Mouse (Mus musculus) adrenal gland, postnatal 36 days (tissue): ENCODE data around the gene Csad. TPM values are rescaled to one million over a fixed set of nuclear protein-coding genes. Genes with fewer than 3 reads are reported as not detected.

ENCODE experiments used
- DNase-seq, 2 experiments: peaks; one replicate each; pipeline ENCODE4 v3.0.0; 2021; ENCODE audit warnings: mixed read lengths in 1 of 2
- total RNA-seq, 2 experiments: library from RNA; stranded (reverse); gene quantifications; 2 replicates each; pipeline ENCODE4 v1.2.3; 2021

The Csad gene
- total RNA-seq, 2 experiments from 2014 or later: 79.0 to 83.7 TPM

DNA sequence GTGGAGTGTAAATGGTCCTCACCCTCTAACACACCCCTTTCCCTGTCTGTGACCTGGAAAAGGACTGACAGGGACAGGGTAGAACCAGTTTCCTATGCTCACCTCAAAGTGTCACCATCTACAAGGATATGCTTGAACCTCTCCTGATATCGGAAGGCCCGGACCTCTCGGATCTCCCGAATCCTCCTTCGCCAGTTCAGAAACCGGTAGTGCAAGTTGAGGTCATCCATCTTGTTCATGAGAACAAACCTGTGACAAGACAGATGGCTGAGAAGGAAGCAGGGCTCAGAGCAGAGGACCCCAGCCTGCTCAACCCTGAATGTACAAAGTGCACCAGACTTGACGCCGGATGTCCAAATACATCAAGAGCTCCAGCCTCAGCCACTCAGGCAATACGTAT lies 71.2 kb downstream of the Csad start:
- no peak for DNase-seq

Other genes with a start within 250 kb of the Csad start
- 1 to 10 TPM in 1 of 2 experiments, under 1 TPM in 1; 0.46 to 1.9 TPM for gene Krt8, start 200.2 kb downstream of the Csad start, total RNA-seq
- 1 to 10 TPM in 1 of 2 experiments, under 1 TPM in 1; 0.76 to 3.3 TPM for gene Krt18, start 176.5 kb downstream of the Csad start, total RNA-seq
- 100 to 1,000 TPM; 225 to 261 TPM for gene Eif4b, start 131.0 kb downstream of the Csad start, total RNA-seq
- 10 to 100 TPM; 68.4 to 87.6 TPM for gene Tns2, start 104.3 kb downstream of the Csad start, total RNA-seq
- 10 to 100 TPM; 34.4 to 42.4 TPM for gene Spryd3, start 68.5 kb downstream of the Csad start, total RNA-seq
- gene Igfbp6, start 60.4 kb downstream of the Csad start, total RNA-seq: 10 to 100 TPM; 43.4 to 51.3 TPM
- gene Soat2, start 54.2 kb downstream of the Csad start, total RNA-seq: under 1 TPM; 0.40 to 0.49 TPM
- gene Zfp740, start 1.5 kb downstream of the Csad start, total RNA-seq: 10 to 100 TPM; 52.6 to 66.7 TPM
- gene Itgb7, start 27.2 kb upstream of the Csad start, total RNA-seq: 1 to 10 TPM; 1.5 to 2.9 TPM
- gene Rarg, start 52.8 kb upstream of the Csad start, total RNA-seq: 10 to 100 TPM; 21.7 to 30.4 TPM
- not detected for gene Gm9918, start 65.8 kb upstream of the Csad start, total RNA-seq
- 10 to 100 TPM; 39.0 to 40.0 TPM for gene Mfsd5, start 74.7 kb upstream of the Csad start, total RNA-seq
- gene Espl1, start 91.5 kb upstream of the Csad start, total RNA-seq: 1 to 10 TPM; 3.2 to 3.6 TPM
- gene Pfdn5, start 121.4 kb upstream of the Csad start, total RNA-seq: 100 to 1,000 TPM; 420 TPM
- 10 to 100 TPM; 59.0 to 59.1 TPM for gene Myg1, start 127.0 kb upstream of the Csad start, total RNA-seq
- gene Aaas, start 146.0 kb upstream of the Csad start, total RNA-seq: 10 to 100 TPM; 13.7 to 16.2 TPM
- gene Sp7, start 162.5 kb upstream of the Csad start, total RNA-seq: under 1 TPM in 1 of 2 experiments, not detected in 1; 0.16 TPM
- gene Sp1, start 201.4 kb upstream of the Csad start, total RNA-seq: 10 to 100 TPM; 78.9 to 79.7 TPM
- 1 to 10 TPM; 1.2 to 2.5 TPM for gene Amhr2, start 240.6 kb upstream of the Csad start, total RNA-seq